Mouse (Mus musculus): ENCODE results near the gene Ippk. TPM values are rescaled to one million over a fixed set of nuclear protein-coding genes. Genes with fewer than 3 reads are reported as not detected.

The Ippk gene
- polyA plus RNA-seq, 1 experiment from 2014 or later = 14.4 TPM

GRCm38 (mm10) chr13:49394886-49395447 is 26.1 kb upstream of the Ippk start:
- WGBS = 96% methylated on average over 3 of the region's 3 CpGs
- ATAC-seq (replicated peaks) = no peak
- no peak overlapping the region for H3K4me3 ChIP-seq
- H3K27ac ChIP-seq = no peak overlapping the region
- H3K4me2 ChIP-seq = no peak overlapping the region
- no peaks in the 10 kb centered on the region for H3K4me1 ChIP-seq
- H3K9ac ChIP-seq = no peak overlapping the region
- H3K36me3 ChIP-seq (replicated peaks) = 0 out of 2 replicates have a peak, but pooled peaks cover 3% of the 10 kb centered on the region
- no peaks in the 10 kb centered on the region for H3K27me3 ChIP-seq (replicated peaks)
- H3K9me3 ChIP-seq = no peaks in the 10 kb centered on the region

- WGBS = 76% methylated on average over 1 of the region's 1 CpGs
These were observed 24.3 kb upstream of the Ippk start for GRCm38 (mm10) chr13:49396798-49397197.

GRCm38 (mm10) chr13:49398191-49398590 is 22.9 kb upstream of the Ippk start:
- Histone ChIP-seq H3K4me2 (no peak overlapping the region), H3K4me1 (no peaks in the 10 kb centered on the region), H3K9me3 (no peaks in the 10 kb centered on the region), H3K27me3 (replicated peaks) (no peaks in the 10 kb centered on the region), H3K27ac (no peak overlapping the region), H3K4me3 (no peak overlapping the region), H3K9ac (no peak overlapping the region), H3K36me3 (replicated peaks) (no peaks in the 10 kb centered on the region)
- no peak for ATAC-seq (replicated peaks)
- WGBS = 85% methylated on average over 8 of the region's 8 CpGs

More at GRCm38 (mm10) chr13:49396798-49397197, 24.3 kb upstream of the Ippk start:
- no peaks in the 10 kb centered on the region for H3K4me1 ChIP-seq
- no peak overlapping the region for H3K4me3 ChIP-seq
- H3K9ac ChIP-seq = no peak overlapping the region
- no peak for ATAC-seq (replicated peaks)
- no peaks in the 10 kb centered on the region for H3K36me3 ChIP-seq (replicated peaks)
- H3K27ac ChIP-seq = no peak overlapping the region
- H3K9me3 ChIP-seq = no peaks in the 10 kb centered on the region
- no peak overlapping the region for H3K4me2 ChIP-seq
- H3K27me3 ChIP-seq (replicated peaks) = no peaks in the 10 kb centered on the region

- no peak overlapping the region for H3K27ac ChIP-seq
- no peaks in the 10 kb centered on the region for H3K36me3 ChIP-seq (replicated peaks)
- ATAC-seq (replicated peaks) = peak; percentile 78
- no peak overlapping the region for H3K4me3 ChIP-seq
- no peaks in the 10 kb centered on the region for H3K27me3 ChIP-seq (replicated peaks)
- no peak overlapping the region for H3K4me2 ChIP-seq
- H3K4me1 ChIP-seq = no peaks in the 10 kb centered on the region
- WGBS = 51% methylated on average over 6 of the region's 6 CpGs
- H3K9me3 ChIP-seq = no peaks in the 10 kb centered on the region
- H3K9ac ChIP-seq = no peak overlapping the region
These were observed 20.9 kb upstream of the Ippk start for GRCm38 (mm10) chr13:49400139-49400538.

- no peaks in the 10 kb centered on the region for H3K4me1 ChIP-seq
- H3K27ac ChIP-seq = no peak overlapping the region
- H3K9ac ChIP-seq = no peak overlapping the region
- no peaks in the 10 kb centered on the region for H3K36me3 ChIP-seq (replicated peaks)
- no peaks in the 10 kb centered on the region for H3K27me3 ChIP-seq (replicated peaks)
- 80% methylated on average over 2 of the region's 2 CpGs for WGBS
- no peaks in the 10 kb centered on the region for H3K9me3 ChIP-seq
- ATAC-seq (replicated peaks) = no peak
- H3K4me2 ChIP-seq = no peak overlapping the region
- no peak overlapping the region for H3K4me3 ChIP-seq
These were observed 18.4 kb upstream of the Ippk start for GRCm38 (mm10) chr13:49402628-49403027.

- H3K27ac ChIP-seq = no peak overlapping the region
- H3K36me3 ChIP-seq (replicated peaks) = no peaks in the 10 kb centered on the region
- no peaks in the 10 kb centered on the region for H3K27me3 ChIP-seq (replicated peaks)
- H3K9me3 ChIP-seq = no peaks in the 10 kb centered on the region
- no peak for ATAC-seq (replicated peaks)
- no peak overlapping the region for H3K9ac ChIP-seq
- no peak overlapping the region for H3K4me2 ChIP-seq
- no peaks in the 10 kb centered on the region for H3K4me1 ChIP-seq
- H3K4me3 ChIP-seq = no peak overlapping the region
These were observed 13.3 kb upstream of the Ippk start for GRCm38 (mm10) chr13:49407795-49408194.

- peak overlapping the region; percentile 68 for H3K9ac ChIP-seq
- H3K27me3 ChIP-seq (replicated peaks) = no peaks in the 10 kb centered on the region
- peak overlapping the region; percentile 68 for H3K4me3 ChIP-seq
- H3K4me2 ChIP-seq = peak overlapping the region; percentile 97
- no peaks in the 10 kb centered on the region for H3K9me3 ChIP-seq
- H3K27ac ChIP-seq = peak overlapping the region; percentile 71
- H3K4me1 ChIP-seq = peaks cover 33% of the 10 kb centered on the region
- no peaks in the 10 kb centered on the region for H3K36me3 ChIP-seq (replicated peaks)
- ATAC-seq (replicated peaks) = no peak
- 1% methylated on average over 15 of the region's 15 CpGs for WGBS
These were observed 513 bp downstream of the Ippk start for GRCm38 (mm10) chr13:49421606-49421917.

GRCm38 (mm10) chr13:49421959-49422358 is 910 bp downstream of the Ippk start:
- H3K36me3 ChIP-seq (replicated peaks) = no peaks in the 10 kb centered on the region
- ATAC-seq (replicated peaks) = no peak
- H3K4me3 ChIP-seq = peak overlapping the region; percentile 68
- H3K4me2 ChIP-seq = peak overlapping the region; percentile 97
- H3K4me1 ChIP-seq = peaks cover 33% of the 10 kb centered on the region
- peak overlapping the region; percentile 68 for H3K9ac ChIP-seq
- H3K27ac ChIP-seq = no peak overlapping the region
- no peaks in the 10 kb centered on the region for H3K27me3 ChIP-seq (replicated peaks)
- no peaks in the 10 kb centered on the region for H3K9me3 ChIP-seq
- WGBS = 37% methylated on average over 4 of the region's 4 CpGs

GRCm38 (mm10) chr13:49426736-49427135 is 5.7 kb downstream of the Ippk start:
- WGBS = 88% methylated on average over 3 of the region's 3 CpGs
- Histone ChIP-seq H3K4me1 (peaks cover 32% of the 10 kb centered on the region), H3K36me3 (replicated peaks) (no peaks in the 10 kb centered on the region), H3K4me2 (no peak overlapping the region), H3K9ac (no peak overlapping the region), H3K27ac (no peak overlapping the region), H3K9me3 (no peaks in the 10 kb centered on the region), H3K27me3 (replicated peaks) (no peaks in the 10 kb centered on the region), H3K4me3 (no peak overlapping the region)
- no peak for ATAC-seq (replicated peaks)

- no peak for ATAC-seq (replicated peaks)
- 98% methylated on average over 1 of the region's 1 CpGs for WGBS
These were observed 7.1 kb downstream of the Ippk start for GRCm38 (mm10) chr13:49428042-49428675.

GRCm38 (mm10) chr13:49430529-49430928 is 9.5 kb downstream of the Ippk start:
- 0 out of 2 replicates have a peak, but pooled peaks cover 8% of the 10 kb centered on the region for H3K4me1 ChIP-seq
- WGBS = 84% methylated on average over 4 of the region's 4 CpGs
- H3K4me3 ChIP-seq = no peak overlapping the region
- H3K27me3 ChIP-seq (replicated peaks) = no peaks in the 10 kb centered on the region
- H3K27ac ChIP-seq = no peak overlapping the region
- peaks cover 12% of the 10 kb centered on the region; the same call in 1 of the 2 replicates for H3K36me3 ChIP-seq (replicated peaks)
- H3K4me2 ChIP-seq = no peak overlapping the region
- no peak overlapping the region for H3K9ac ChIP-seq
- ATAC-seq (replicated peaks) = no peak
- no peaks in the 10 kb centered on the region for H3K9me3 ChIP-seq

More at GRCm38 (mm10) chr13:49428042-49428675, 7.1 kb downstream of the Ippk start:
- H3K4me1 ChIP-seq = peaks cover 18% of the 10 kb centered on the region
- 0 out of 2 replicates have a peak, but pooled peaks cover 5% of the 10 kb centered on the region for H3K36me3 ChIP-seq (replicated peaks)
- H3K27me3 ChIP-seq (replicated peaks) = no peaks in the 10 kb centered on the region
- H3K4me3 ChIP-seq = no peak overlapping the region
- H3K9ac ChIP-seq = no peak overlapping the region
- no peak overlapping the region for H3K4me2 ChIP-seq
- no peak overlapping the region for H3K27ac ChIP-seq
- H3K9me3 ChIP-seq = no peaks in the 10 kb centered on the region

GRCm38 (mm10) chr13:49433268-49434029 is 12.4 kb downstream of the Ippk start:
- H3K4me2 ChIP-seq = no peak overlapping the region
- 97% methylated on average over 2 of the region's 2 CpGs for WGBS
- no peaks in the 10 kb centered on the region for H3K9me3 ChIP-seq
- no peaks in the 10 kb centered on the region for H3K27me3 ChIP-seq (replicated peaks)
- H3K4me3 ChIP-seq = no peak overlapping the region
- no peak overlapping the region for H3K27ac ChIP-seq
- no peak overlapping the region for H3K9ac ChIP-seq
- H3K4me1 ChIP-seq = 0 out of 2 replicates have a peak, but pooled peaks cover 1% of the 10 kb centered on the region
- peaks cover 35% of the 10 kb centered on the region for H3K36me3 ChIP-seq (replicated peaks)
- ATAC-seq (replicated peaks) = no peak

Measured in midbrain, embryonic 15.5 days (tissue).